Mouse (Mus musculus) embryonic facial prominence, embryonic 10.5 days (tissue): ENCODE measurements around the gene Polg. TPM values are rescaled to one million over a fixed set of nuclear protein-coding genes. Genes with fewer than 3 reads are reported as not detected.

Experiments used
- DNase-seq: peaks from one replicate; pipeline ENCODE4 v3.0.0-alpha.2; 2017; ENCODE audit warnings: low spot score
- H3K27ac ChIP-seq: fragments of 300-500 bp; sonication (generic); replicated peaks from 2 replicates; pipeline ENCODE4 v1.5.1; 2016; ENCODE audit warnings: mild to moderate bottlenecking
- H3K27me3 ChIP-seq: fragments of 300-500 bp; sonication (generic); replicated peaks from 2 replicates; pipeline ENCODE4 v1.6.1; 2016; ENCODE audit warnings: low read depth, mild to moderate bottlenecking; ENCODE audit not compliant: poor library complexity, severe bottlenecking
- H3K36me3 ChIP-seq: fragments of 300-500 bp; sonication (generic); replicated peaks from 2 replicates; pipeline ENCODE4 v1.6.1; 2016; ENCODE audit warnings: mild to moderate bottlenecking, moderate library complexity
- H3K4me1 ChIP-seq: fragments of 300-500 bp; sonication (generic); 2 replicates; pipeline ENCODE4 v1.6.1; 2016
- H3K4me3 ChIP-seq: fragments of 300-500 bp; sonication (generic); 2 replicates; pipeline ENCODE4 v1.5.1; 2016; ENCODE audit warnings: mild to moderate bottlenecking, moderate library complexity
- H3K9me3 ChIP-seq: fragments of 300-500 bp; sonication (generic); 2 replicates; pipeline ENCODE4 v1.6.1; 2016; ENCODE audit warnings: mild to moderate bottlenecking
- WGBS: fragments of 180-500 bp; shearing (Covaris S2); methylation state at CpG from one replicate; pipeline ENCODE4 v1.1.7; 2016; 5-methylcytosine and 5-hydroxymethylcytosine counted together
- polyA plus RNA-seq: library from polyadenylated mRNA; unstranded; fragments of >200 nt; fragmentation: Nextera tagmentation; extraction: Ambion mirVana; gene quantifications from 2 replicates; pipeline ENCODE4 v1.2.1, GENCODE M21; 2016

Polg gene
- polyA plus RNA-seq, 1 experiment from 2014 or later: 33.4 TPM

DNA sequence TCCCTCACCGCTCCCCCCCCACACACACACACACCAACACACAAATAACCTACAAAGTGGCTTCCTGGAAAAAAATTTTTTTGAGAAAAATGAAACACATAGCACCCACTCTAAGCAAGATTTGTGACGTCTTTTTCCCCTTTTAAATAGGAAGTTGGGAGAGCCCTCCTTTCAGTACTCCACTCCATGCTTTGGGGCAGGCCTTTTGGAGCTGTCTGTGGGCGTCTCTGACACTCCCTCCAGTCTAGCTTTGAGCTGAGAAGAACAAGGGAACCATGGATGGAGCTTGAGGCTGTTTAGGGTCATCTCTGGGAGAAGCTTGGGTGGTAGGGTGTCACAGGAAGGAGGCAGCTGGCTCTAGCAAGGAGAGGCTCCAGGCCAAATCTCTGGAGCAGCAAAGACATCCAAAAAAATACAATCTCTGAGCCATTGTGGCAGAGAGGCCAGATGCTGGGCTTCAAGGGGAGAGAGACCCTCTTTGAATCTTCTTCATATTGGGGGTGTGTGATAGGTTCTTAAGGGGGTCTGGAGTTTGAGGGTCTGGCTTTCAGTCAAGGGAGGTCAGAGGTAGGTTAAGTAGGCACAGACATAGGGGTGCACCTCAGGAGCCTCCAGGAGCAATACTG, 34.6 kb upstream of the Polg start:
- Histone ChIP-seq H3K36me3 (no peaks in the 10 kb centered on the region), H3K4me1 (peaks cover 51% of the 10 kb centered on the region), H3K4me3 (peak overlapping the region; percentile 57), H3K27me3 (peaks cover 100% of the 10 kb centered on the region), H3K9me3 (no peaks in the 10 kb centered on the region), H3K27ac (peak overlapping the region; percentile 76; the same call in 1 of the 2 replicates)
- no peak for DNase-seq
- WGBS: 0% methylated on average over 3 of the region's 3 CpGs

DNA sequence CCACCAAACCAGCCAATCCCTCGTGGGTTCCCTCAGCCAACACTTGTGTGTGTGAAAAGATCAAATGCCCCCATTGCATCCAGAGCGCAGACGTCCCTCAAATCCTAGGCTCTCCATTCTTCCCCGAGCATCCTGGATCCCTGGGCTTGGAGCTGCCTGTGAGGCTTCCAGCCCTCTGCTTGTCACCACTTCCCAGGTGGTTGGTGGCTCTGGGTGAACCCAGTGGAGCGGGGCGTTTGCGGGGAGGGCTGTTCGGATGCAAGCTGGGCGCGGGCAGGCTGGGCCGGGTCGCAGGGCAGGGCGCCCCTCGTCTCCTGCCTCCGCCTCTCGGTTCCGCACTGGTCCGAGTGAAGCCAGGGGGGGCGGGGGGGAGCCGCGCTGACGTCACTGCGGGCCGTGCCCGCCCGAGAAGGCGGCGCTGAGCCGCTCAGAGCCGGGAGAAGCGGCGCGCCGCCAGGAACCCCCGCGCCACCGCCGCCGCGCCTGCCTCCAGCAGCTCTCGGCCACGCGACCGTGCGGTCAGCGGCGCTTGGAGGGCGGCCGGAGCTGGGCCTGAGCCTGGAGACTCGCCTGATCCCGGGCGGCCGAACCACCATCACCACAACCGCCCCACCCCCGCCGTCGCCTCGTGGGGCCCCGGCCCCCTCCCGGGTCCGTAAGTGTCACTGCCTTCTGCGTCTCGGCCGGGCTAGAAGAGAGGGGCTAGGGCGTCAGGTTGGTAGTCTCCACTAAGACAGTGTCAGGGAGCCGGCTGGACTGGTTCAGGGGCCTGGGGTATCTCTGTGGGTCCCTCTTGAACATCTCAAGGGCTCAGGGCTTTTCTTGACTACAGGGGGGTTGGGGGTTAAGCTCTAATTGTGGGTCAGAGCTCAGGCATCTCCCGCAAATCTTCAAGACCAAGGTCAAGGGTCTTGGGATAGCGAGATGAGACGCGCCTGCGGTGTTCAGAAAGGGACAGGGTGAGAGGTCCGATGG, 33.7 kb upstream of the Polg start:
- Histone ChIP-seq H3K4me3 (peak overlapping the region; percentile 57), H3K27ac (peak overlapping the region; percentile 76)
- peak; percentile 44 for DNase-seq

DNA sequence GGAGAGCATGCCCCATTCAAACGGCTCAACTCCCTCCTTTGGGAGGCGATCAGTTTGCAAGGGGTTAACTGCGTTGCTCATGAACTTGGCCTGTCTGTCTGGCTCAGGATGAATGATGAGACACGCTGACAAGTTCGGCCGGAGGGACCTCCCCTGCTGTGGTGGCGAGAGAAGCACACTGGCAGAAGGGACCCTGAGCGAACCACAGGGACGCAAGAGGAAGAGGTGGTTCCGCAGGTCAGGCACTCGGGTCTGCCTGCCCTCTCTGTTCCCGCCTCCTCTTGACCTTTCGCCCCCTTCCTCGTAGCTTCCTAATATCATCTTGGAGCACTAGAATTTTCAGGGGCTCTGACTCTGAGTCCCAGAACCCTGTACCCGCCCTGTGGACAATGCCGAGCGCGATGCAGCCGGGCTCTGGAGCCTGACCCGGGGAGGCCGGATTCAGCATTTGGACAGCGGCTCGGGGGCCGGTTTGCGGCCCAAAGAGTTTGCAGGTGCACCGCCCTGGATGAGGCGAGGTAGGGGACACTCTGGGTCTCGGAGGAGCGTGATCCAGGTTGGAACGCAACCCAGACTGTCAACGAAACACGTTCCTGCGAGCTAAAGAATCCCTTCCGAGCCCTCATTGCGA, 32.9 kb upstream of the Polg start:
- Histone ChIP-seq H3K27me3 (peaks cover 100% of the 10 kb centered on the region), H3K4me1 (peaks cover 37% of the 10 kb centered on the region), H3K4me3 (peak overlapping the region; percentile 57), H3K27ac (0 out of 2 replicates have a peak overlapping the region, but pooled peaks have one; percentile 52), H3K9me3 (no peaks in the 10 kb centered on the region), H3K36me3 (no peaks in the 10 kb centered on the region)
- peak; percentile 82 for DNase-seq
- WGBS: 1% methylated on average over 35 of the region's 35 CpGs

More for the DNA sequence above, 33.7 kb upstream of the Polg start:
- peaks cover 42% of the 10 kb centered on the region for H3K4me1 ChIP-seq
- H3K27me3 ChIP-seq: peaks cover 100% of the 10 kb centered on the region
- WGBS: 1% methylated on average over 72 of the region's 72 CpGs
- no peaks in the 10 kb centered on the region for H3K9me3 ChIP-seq
- no peaks in the 10 kb centered on the region for H3K36me3 ChIP-seq

DNA sequence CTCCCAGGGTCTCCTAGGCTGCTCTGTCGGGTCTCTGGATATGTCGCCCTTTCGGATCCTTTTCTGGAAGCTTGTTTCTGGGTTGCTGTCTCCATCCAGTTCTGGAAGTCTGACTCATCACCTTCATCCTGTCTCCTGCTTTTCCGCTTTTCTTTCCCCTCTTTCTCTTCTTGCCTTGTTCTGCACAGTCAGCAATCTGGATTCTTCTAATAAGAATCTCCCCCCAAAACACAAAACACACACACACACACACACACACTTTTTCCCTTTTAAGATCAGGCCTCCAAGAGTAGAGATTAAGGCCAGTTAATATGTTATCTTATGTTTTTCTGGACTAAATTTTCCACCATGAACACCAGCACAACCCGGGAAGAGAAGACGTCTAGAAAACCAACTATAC, 32.2 kb upstream of the Polg start:
- H3K36me3 ChIP-seq: no peaks in the 10 kb centered on the region
- 4% methylated on average over 6 of the region's 6 CpGs for WGBS
- H3K4me1 ChIP-seq: peaks cover 37% of the 10 kb centered on the region
- no peak for DNase-seq
- no peak overlapping the region for H3K4me3 ChIP-seq
- no peaks in the 10 kb centered on the region for H3K9me3 ChIP-seq
- peaks cover 100% of the 10 kb centered on the region for H3K27me3 ChIP-seq
- peak overlapping the region; percentile 53; the same call in 1 of the 2 replicates for H3K27ac ChIP-seq

DNA sequence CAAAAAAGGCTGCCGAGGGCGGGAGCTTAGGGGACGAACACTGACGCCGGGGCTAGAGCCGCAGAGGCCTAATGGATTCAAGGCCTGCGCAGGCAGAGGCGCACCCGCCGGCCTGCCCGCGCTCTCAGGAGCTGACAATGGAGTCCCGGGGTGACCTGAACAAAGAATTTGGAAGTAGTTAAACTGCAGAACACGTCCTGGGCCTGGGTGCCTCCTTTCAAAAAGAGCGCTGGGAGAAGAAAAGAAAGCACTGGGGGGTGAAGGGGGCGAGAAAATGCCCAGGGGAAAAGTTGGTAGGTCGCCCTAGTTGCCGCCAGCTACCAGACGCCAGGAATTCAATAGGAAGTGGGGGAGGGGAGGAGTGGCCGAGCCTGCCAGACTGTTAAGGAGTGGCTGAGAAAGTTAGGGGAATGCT, 31.5 kb upstream of the Polg start:
- Histone ChIP-seq H3K4me3 (peak overlapping the region; percentile 35), H3K9me3 (no peaks in the 10 kb centered on the region), H3K27ac (peak overlapping the region; percentile 53), H3K4me1 (peaks cover 37% of the 10 kb centered on the region), H3K27me3 (peaks cover 100% of the 10 kb centered on the region), H3K36me3 (no peaks in the 10 kb centered on the region)
- WGBS: under 1% methylated on average over 20 of the region's 20 CpGs
- DNase-seq: peak; percentile 62

DNA sequence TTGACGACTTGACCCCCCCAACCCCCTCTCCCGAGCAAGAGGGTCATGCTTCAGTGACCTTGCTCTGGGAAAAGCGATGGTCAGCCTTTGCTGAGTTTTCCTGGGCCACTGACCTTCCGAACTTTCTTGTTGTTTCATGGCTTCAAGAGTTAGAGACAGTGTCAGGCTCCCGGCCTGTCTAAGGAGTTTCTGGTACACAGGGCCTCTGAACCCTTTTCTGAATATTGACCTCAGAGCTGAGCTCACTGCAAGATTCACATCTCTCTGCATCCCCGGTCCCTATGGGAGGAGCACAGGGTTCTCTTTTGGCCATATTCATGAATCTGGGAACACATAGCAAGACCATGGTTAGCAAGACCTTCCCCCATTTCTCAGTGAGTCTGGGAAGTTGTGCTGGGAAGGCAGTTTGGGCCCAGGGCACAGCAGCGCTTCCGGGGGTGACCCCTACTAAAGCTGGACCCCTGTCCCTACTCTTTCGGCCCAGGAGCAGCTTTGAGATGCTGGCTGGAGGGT, 30.7 kb upstream of the Polg start:
- Histone ChIP-seq H3K27me3 (peaks cover 98% of the 10 kb centered on the region), H3K4me1 (peaks cover 37% of the 10 kb centered on the region), H3K36me3 (no peaks in the 10 kb centered on the region), H3K9me3 (no peaks in the 10 kb centered on the region), H3K4me3 (peak overlapping the region; percentile 37), H3K27ac (peak overlapping the region; percentile 53)
- WGBS: 4% methylated on average over 9 of the region's 9 CpGs
- DNase-seq: peak; percentile 18

DNA sequence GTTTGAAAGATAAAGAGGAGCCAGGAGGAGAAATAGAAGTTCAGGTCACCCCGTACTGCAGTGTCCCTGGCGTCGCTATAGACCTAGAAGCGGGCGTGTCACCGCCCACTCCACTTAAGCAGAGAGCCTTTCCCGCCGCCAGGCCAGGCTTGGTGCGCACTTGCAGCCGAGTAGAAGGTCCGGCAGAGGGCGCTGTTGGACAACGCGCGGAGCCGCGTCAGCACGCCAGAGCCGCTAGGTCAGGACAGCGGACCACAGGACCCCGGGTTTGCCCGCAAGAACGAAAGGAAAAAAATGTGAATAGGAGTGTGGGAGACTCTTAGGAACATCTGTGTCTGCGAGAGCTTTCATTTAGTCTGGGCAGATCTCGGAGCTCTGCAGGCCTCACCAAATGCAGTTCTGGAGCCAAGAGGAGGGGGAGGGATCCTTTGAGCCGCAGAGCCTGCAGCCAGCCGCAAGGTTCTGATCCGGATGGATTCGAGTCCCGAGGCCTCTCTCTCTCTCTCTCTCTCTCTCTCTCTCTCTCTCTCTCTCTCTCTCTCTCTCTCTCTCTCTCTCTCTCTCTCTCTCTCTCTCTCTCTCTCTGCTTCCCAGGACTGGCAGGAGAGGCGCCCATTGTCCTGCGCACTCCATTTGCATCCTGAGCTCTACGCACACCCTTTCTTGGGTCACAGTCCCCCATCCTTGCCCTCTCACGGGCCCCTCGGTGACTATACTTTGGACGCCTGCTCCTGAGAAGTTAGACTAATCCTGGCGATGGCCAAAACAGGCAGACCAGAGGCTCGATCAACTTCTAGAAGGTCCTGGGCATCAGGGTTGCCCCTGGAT, 30.0 kb upstream of the Polg start:
- H3K27ac ChIP-seq: peak overlapping the region; percentile 61
- no peaks in the 10 kb centered on the region for H3K36me3 ChIP-seq
- peak overlapping the region; percentile 37 for H3K4me3 ChIP-seq
- H3K4me1 ChIP-seq: peaks cover 37% of the 10 kb centered on the region
- peaks cover 91% of the 10 kb centered on the region for H3K27me3 ChIP-seq
- DNase-seq: peak; percentile 92
- no peaks in the 10 kb centered on the region for H3K9me3 ChIP-seq
- WGBS: under 1% methylated on average over 38 of the region's 38 CpGs

DNA sequence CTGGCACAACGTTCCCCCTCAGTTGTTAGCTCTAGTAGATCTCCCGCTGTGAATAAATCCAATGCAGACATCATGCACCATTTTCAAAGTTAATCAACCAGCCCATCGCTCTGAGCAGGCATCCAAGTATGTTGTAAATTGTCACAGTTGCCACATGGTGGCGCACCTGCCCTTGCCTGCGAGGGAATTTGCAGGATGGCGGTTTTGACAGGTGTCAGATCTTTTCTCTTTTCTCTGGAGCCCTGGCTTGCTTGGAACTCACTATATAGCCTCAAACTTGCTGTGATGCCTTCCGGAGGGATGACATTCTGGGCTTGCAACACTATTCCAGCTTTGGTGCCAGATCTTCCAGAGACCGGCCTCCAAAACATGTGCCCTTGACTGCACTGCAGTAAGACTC, 27.8 kb upstream of the Polg start:
- Histone ChIP-seq H3K27me3 (peaks cover 77% of the 10 kb centered on the region), H3K36me3 (no peaks in the 10 kb centered on the region), H3K9me3 (no peaks in the 10 kb centered on the region), H3K4me3 (no peak overlapping the region), H3K4me1 (peaks cover 24% of the 10 kb centered on the region), H3K27ac (no peak overlapping the region)
- DNase-seq: peak; percentile 65
- WGBS: 6% methylated on average over 8 of the region's 8 CpGs

DNA sequence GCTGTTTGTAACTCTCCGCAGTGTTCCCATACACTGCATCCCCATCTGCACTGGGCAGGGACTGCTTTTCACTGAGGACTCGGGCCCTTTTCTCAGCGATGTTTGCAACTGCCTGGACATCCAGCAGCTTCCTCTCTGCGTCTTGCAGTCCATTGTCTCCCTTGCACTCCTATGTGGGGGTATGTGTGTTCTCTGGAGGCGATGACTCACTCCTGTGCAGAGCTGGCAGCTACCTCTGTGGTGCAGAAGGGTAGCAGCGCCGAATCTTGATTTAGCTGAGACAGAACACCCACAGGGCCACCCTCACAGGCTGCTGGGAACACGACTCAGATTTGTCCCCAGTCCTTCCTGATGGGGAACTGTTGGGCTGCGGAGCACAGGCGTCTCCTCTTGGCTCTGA, 20.4 kb upstream of the Polg start:
- Histone ChIP-seq H3K4me3 (no peak overlapping the region), H3K9me3 (no peaks in the 10 kb centered on the region), H3K36me3 (no peaks in the 10 kb centered on the region), H3K27ac (no peak overlapping the region), H3K4me1 (no peaks in the 10 kb centered on the region), H3K27me3 (peaks cover 23% of the 10 kb centered on the region)
- no peak for DNase-seq
- 62% methylated on average over 10 of the region's 10 CpGs for WGBS

DNA sequence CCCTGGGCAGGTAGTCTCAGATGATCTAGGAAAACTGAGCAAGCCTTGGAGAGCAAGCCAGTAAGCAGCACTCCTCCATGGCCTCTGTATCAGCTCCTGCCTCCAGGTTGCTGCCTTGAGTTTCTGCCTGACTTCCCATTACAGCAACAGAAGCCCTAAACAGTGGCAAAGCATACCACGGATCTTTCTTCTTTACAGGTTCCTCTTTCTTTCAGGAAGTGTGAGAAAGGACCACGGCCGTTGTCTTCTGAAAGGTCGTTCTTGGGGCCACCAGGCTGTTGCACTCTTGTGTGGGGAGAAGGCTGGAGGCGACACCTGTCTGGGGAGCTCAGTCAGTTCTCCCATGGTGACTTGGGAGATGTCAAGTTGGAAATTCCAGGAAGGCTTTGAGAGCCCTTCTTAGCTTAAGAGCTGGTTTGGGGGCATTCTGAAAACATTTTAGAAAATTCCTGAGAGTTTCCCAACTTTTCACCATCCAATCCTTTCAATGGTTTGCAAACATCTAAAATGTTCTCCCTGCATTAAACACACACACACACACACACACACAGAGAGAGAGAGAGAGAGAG, 8.8 kb upstream of the Polg start:
- Histone ChIP-seq H3K4me1 (no peaks in the 10 kb centered on the region), H3K27ac (no peak overlapping the region), H3K36me3 (no peaks in the 10 kb centered on the region), H3K9me3 (peaks cover 3% of the 10 kb centered on the region; the same call in 1 of the 2 replicates), H3K27me3 (no peaks in the 10 kb centered on the region; the same call in 1 of the 2 replicates), H3K4me3 (no peak overlapping the region)
- WGBS: 81% methylated on average over 5 of the region's 5 CpGs
- DNase-seq: no peak

DNA sequence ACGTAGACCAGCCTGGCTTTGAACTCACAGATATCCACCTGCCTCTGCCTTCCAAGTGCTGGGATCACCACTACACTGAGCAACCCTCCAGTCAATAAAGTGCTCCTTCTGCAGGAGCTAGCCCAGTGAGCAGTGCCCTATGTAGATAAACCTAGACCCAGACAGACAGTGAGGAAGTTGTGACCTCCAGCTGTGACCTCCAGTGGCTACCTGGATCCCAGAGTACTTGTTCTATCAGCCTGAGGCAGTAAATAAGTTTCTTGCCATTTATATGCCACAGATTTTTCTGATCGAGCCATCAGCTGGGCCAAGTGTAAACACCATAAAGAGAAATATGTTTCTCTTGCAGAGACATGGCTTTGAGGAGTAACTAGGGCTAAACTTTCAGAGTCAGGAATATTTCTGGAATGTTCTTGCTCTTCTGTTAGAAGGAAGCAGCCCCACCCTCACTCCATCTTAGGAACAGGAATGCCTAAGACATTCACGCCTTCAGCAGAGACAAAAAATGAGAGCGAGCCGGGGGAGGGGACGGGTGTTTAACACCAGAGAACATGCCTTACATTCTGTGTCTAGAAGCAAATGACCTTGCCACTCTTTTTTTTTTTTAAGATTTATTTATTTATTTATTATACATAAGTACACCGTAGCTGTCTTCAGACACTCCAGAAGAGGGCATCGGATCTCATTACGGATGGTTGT, 7.5 kb upstream of the Polg start:
- H3K36me3 ChIP-seq: no peaks in the 10 kb centered on the region
- peaks cover 6% of the 10 kb centered on the region for H3K27me3 ChIP-seq
- peaks cover 3% of the 10 kb centered on the region; the same call in 1 of the 2 replicates for H3K9me3 ChIP-seq
- H3K4me1 ChIP-seq: peaks cover 6% of the 10 kb centered on the region
- H3K4me3 ChIP-seq: no peak overlapping the region
- H3K27ac ChIP-seq: no peak overlapping the region
- 93% methylated on average over 9 of the region's 9 CpGs for WGBS
- DNase-seq: no peak
